Mouse (Mus musculus) ZHBTc4 (cell line): ENCODE results near the gene Gemin8.

ENCODE experiments used
- DNase-seq: peaks from one replicate; pipeline ENCODE4 v3.0.0-alpha.2; 2011; ENCODE audit warnings: low read depth, low spot score

The Gemin8 gene

GRCm38 (mm10) chrX:166169892-166170799 lies at the start of gene Gemin8:
Gemin8 (plus strand) TSS chrX:166170454.
- DNase-seq: peak; percentile 96

GRCm38 (mm10) chrX:166147158-166147846 lies 23.0 kb upstream of the Gemin8 start:
- no peak for DNase-seq

GRCm38 (mm10) chrX:166162773-166163172 lies 7.5 kb upstream of the Gemin8 start:
- no peak for DNase-seq

- peak; percentile 48 for DNase-seq
Observed at GRCm38 (mm10) chrX:166167307-166167706, 2.9 kb upstream of the Gemin8 start.

- DNase-seq: no peak
Observed at GRCm38 (mm10) chrX:166167923-166168322, 2.3 kb upstream of the Gemin8 start.

GRCm38 (mm10) chrX:166170800-166171738 lies 815 bp downstream of the Gemin8 start:
- DNase-seq: no peak

- DNase-seq: no peak
Observed at GRCm38 (mm10) chrX:166172041-166172440, 1.8 kb downstream of the Gemin8 start.

- DNase-seq: no peak
Observed at GRCm38 (mm10) chrX:166172661-166173060, 2.4 kb downstream of the Gemin8 start.

- no peak for DNase-seq
Observed at GRCm38 (mm10) chrX:166173796-166174195, 3.5 kb downstream of the Gemin8 start.

- DNase-seq: no peak
Observed at GRCm38 (mm10) chrX:166177929-166178328, 7.7 kb downstream of the Gemin8 start.

- no peak for DNase-seq
Observed at GRCm38 (mm10) chrX:166183094-166183493, 12.8 kb downstream of the Gemin8 start.

- no peak for DNase-seq
Observed at GRCm38 (mm10) chrX:166185327-166185913, 15.2 kb downstream of the Gemin8 start.

- peak; percentile 7 for DNase-seq
Observed at GRCm38 (mm10) chrX:166187803-166188202, 17.5 kb downstream of the Gemin8 start.

GRCm38 (mm10) chrX:166196327-166196726 lies 26.1 kb downstream of the Gemin8 start:
- DNase-seq: no peak

- DNase-seq: no peak
Observed at GRCm38 (mm10) chrX:166198266-166198665, 28.0 kb downstream of the Gemin8 start.

- DNase-seq: no peak
Observed at GRCm38 (mm10) chrX:166199812-166200211, 29.6 kb downstream of the Gemin8 start.

GRCm38 (mm10) chrX:166214576-166214975 lies 44.3 kb downstream of the Gemin8 start:
- DNase-seq: no peak

GRCm38 (mm10) chrX:166216248-166216647 lies 46.0 kb downstream of the Gemin8 start:
- no peak for DNase-seq

- DNase-seq: no peak
Observed at GRCm38 (mm10) chrX:166216720-166217119, 46.5 kb downstream of the Gemin8 start.

- DNase-seq: no peak
Observed at GRCm38 (mm10) chrX:166219331-166219730, 49.1 kb downstream of the Gemin8 start.

- DNase-seq: no peak
Observed at GRCm38 (mm10) chrX:166226856-166227255, 56.6 kb downstream of the Gemin8 start.
